Mouse (Mus musculus) small intestine, adult 2 months (tissue): ENCODE measurements around the gene Eepd1.

Experiments
- CTCF ChIP-seq: fragments of 200-500 bp; IDR thresholded peaks from 2 replicates; pipeline ENCODE4 v1.5.1; 2012; ENCODE audit warnings: low read depth, mild to moderate bottlenecking, control low read depth, inconsistent platforms, low read length, moderate library complexity, mixed read lengths; ENCODE audit not compliant: insufficient replicate concordance, insufficient read length; ENCODE audit errors: extremely low read depth
- POLR2A ChIP-seq: fragments of 200-500 bp; IDR thresholded peaks from 2 replicates; pipeline ENCODE4 v1.6.1; 2012; ENCODE audit warnings: low read depth, mild to moderate bottlenecking, control low read depth, inconsistent platforms, low read length, moderate library complexity

GRCm38 (mm10) chr9:25567071-25567470, 85.7 kb downstream of the Eepd1 start:
- TF ChIP-seq CTCF, result no peak
- no peak for TF ChIP-seq POLR2A
